ENCODE assay signal across 8 mouse cellular contexts in the genomic region with DNA sequence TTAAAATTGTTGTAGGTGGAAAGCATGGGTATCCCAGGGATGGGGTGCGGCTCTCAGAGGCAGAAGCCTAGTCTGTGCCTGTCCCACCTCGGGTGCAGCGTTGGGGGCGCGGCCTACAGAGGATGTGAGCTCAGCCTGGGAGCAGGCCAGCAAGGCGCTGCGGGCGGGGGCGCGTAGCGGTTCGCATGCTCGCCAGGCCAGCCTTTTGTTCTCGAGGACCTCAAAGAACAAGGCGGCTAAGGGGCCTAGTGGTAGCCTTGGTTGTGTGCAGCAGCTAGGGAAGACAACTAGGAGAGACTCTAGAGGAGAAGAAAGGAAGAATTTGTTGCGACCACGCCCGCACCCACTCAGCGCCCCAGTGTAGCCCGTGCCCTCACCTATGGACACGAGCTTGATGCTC. TPM values are rescaled to one million over a fixed set of nuclear protein-coding genes. Genes with fewer than 3 reads are reported as not detected.
DNase-seq lines count a peak whose midpoint lies in the region; ATAC-seq and TF ChIP-seq lines count a peak whose summit lies in the region.

No protein-coding gene starts in this region.

- H3K36me3 ChIP-seq in embryonic facial prominence, embryonic 14.5 days (ENCODE audit: control insufficient read depth, insufficient read depth, low read length), result peaks cover 24% of the 10 kb centered on the region
- H3K36me3 ChIP-seq in kidney, embryonic 14.5 days (ENCODE audit: control insufficient read depth, insufficient read depth, low read length), result peaks cover 26% of the 10 kb centered on the region
- peaks cover 14% of the 10 kb centered on the region for H3K36me3 ChIP-seq in midbrain, postnatal 0 days (ENCODE audit: insufficient read depth, low read length)

- peak overlapping the region; percentile 96 for H3K27ac ChIP-seq in embryonic facial prominence, embryonic 14.5 days (replicated peaks; ENCODE audit: low read depth, low read length)
- peak overlapping the region; percentile 86 for H3K27ac ChIP-seq in kidney, embryonic 14.5 days (ENCODE audit: low read depth, low read length)
- H3K27ac ChIP-seq in midbrain, postnatal 0 days (ENCODE audit: low read depth, low read length), result peak overlapping the region; percentile 87

- H3K4me2 ChIP-seq in embryonic facial prominence, embryonic 14.5 days (ENCODE audit: low read depth, low read length), result peak overlapping the region; percentile 57
- peak overlapping the region; percentile 52 for H3K4me2 ChIP-seq in kidney, embryonic 14.5 days (replicated peaks; ENCODE audit: low read depth, low read length)
- peak overlapping the region; percentile 55 for H3K4me2 ChIP-seq in midbrain, postnatal 0 days (ENCODE audit: low read depth, low read length, poor library complexity, severe bottlenecking)

- peak; percentile 71 for ATAC-seq in embryonic facial prominence, embryonic 14.5 days (ENCODE audit: low read depth)
- peak; percentile 43; the same call in 1 of the 2 replicates for ATAC-seq in kidney, embryonic 14.5 days (ENCODE audit: low FRiP score, low TSS enrichment)
- peak; percentile 53 for ATAC-seq in midbrain, postnatal 0 days (ENCODE audit: low FRiP score)

- H3K9me3 ChIP-seq in embryonic facial prominence, embryonic 14.5 days (ENCODE audit: control insufficient read depth, low read length), result no peaks in the 10 kb centered on the region
- no peaks in the 10 kb centered on the region for H3K9me3 ChIP-seq in kidney, embryonic 14.5 days (ENCODE audit: control insufficient read depth, low read length)
- no peaks in the 10 kb centered on the region for H3K9me3 ChIP-seq in midbrain, postnatal 0 days (ENCODE audit: low read length)

- DNase-seq in 416B (ENCODE audit: low read depth) (peak; percentile 79), liver (peak; percentile 72)
- peak; percentile 74 for DNase-seq in adrenal gland, postnatal 25 days
- DNase-seq in embryonic facial prominence, embryonic 14.5 days (ENCODE audit: low spot score), result peak; percentile 90
- DNase-seq in heart, adult 9 months (ENCODE audit: low spot score in 2 of 2), result peak; percentile 84 to 85
- peak; percentile 79 for DNase-seq in midbrain, postnatal 0 days (ENCODE audit: low spot score)
- DNase-seq in spleen, postnatal 4 days (ENCODE audit: low spot score in 2 of 2), result peak; percentile 69 to 83

- peak overlapping the region; percentile 81 for H3K9ac ChIP-seq in embryonic facial prominence, embryonic 14.5 days (ENCODE audit: low read depth, low read length)
- peak overlapping the region; percentile 74 for H3K9ac ChIP-seq in kidney, embryonic 14.5 days (ENCODE audit: low read depth, low read length)
- peak overlapping the region; percentile 68 for H3K9ac ChIP-seq in midbrain, postnatal 0 days (replicated peaks; ENCODE audit: low read length, poor library complexity, severe bottlenecking)

- H3K4me1 ChIP-seq in embryonic facial prominence, embryonic 14.5 days (ENCODE audit: control insufficient read depth, insufficient read depth, low read length), result peaks cover 3% of the 10 kb centered on the region; the same call in 1 of the 2 replicates
- no peaks in the 10 kb centered on the region for H3K4me1 ChIP-seq in kidney, embryonic 14.5 days (ENCODE audit: control insufficient read depth, insufficient read depth, low read length)
- no peaks in the 10 kb centered on the region for H3K4me1 ChIP-seq in midbrain, postnatal 0 days (ENCODE audit: insufficient read depth, low read length)

- no peaks in the 10 kb centered on the region for H3K27me3 ChIP-seq in embryonic facial prominence, embryonic 14.5 days (replicated peaks; ENCODE audit: control insufficient read depth, insufficient read depth, low read length)
- H3K27me3 ChIP-seq in kidney, embryonic 14.5 days (ENCODE audit: control insufficient read depth, insufficient read depth, low read length), result no peaks in the 10 kb centered on the region
- H3K27me3 ChIP-seq in midbrain, postnatal 0 days (ENCODE audit: insufficient read depth, low read length), result no peaks in the 10 kb centered on the region

- no peak for TF ChIP-seq CTCF in midbrain, postnatal 0 days (IDR thresholded peaks at IDR 0.05)

- H3K4me3 ChIP-seq in embryonic facial prominence, embryonic 14.5 days (ENCODE audit: low read depth, low read length), result peak overlapping the region; percentile 46
- H3K4me3 ChIP-seq in kidney, embryonic 14.5 days (ENCODE audit: low read length), result peak overlapping the region; percentile 60
- H3K4me3 ChIP-seq in midbrain, postnatal 0 days (ENCODE audit: low read depth, low read length), result peak overlapping the region; percentile 45

- WGBS in embryonic facial prominence, embryonic 14.5 days, result 38% methylated on average over 19 of the region's 21 CpGs
- 39% methylated on average over 21 of the region's 21 CpGs for WGBS in kidney, embryonic 14.5 days
- 28% methylated on average over 21 of the region's 21 CpGs for WGBS in midbrain, postnatal 0 days

RNA-seq across cellular contexts. Expression of gene Flna, which starts 3.9 kb away (rescaled TPM):
- 138 and 183 TPM in 2 replicates for total RNA-seq in adrenal gland, postnatal 25 days (2021)
- polyA plus RNA-seq in embryonic facial prominence, embryonic 14.5 days (2014; fragmentation: Nextera tagmentation; extraction: Ambion mirVana), result 284 and 324 TPM in 2 replicates
- 199 and 315 TPM in 2 replicates for polyA plus RNA-seq in kidney, embryonic 14.5 days (2014; fragmentation: Nextera tagmentation; extraction: Ambion mirVana)
- 219 and 282 TPM in 2 replicates for total RNA-seq in midbrain, postnatal 0 days (2014; rRNA removed)
- polyA plus RNA-seq in midbrain, postnatal 0 days (2015; fragmentation: Nextera tagmentation; extraction: Ambion mirVana), result 52.8 and 54.8 TPM in 2 replicates

RNA-seq across cellular contexts. Expression of gene Emd, which starts 8.8 kb away (rescaled TPM):
- 38.8 and 53.8 TPM in 2 replicates for total RNA-seq in adrenal gland, postnatal 25 days (2021)
- 26.1 and 26.9 TPM in 2 replicates for polyA plus RNA-seq in embryonic facial prominence, embryonic 14.5 days (2014; fragmentation: Nextera tagmentation; extraction: Ambion mirVana)
- polyA plus RNA-seq in kidney, embryonic 14.5 days (2014; fragmentation: Nextera tagmentation; extraction: Ambion mirVana), result 28.1 and 81.5 TPM in 2 replicates
- 58.0 and 70.0 TPM in 2 replicates for total RNA-seq in midbrain, postnatal 0 days (2014; rRNA removed)
- polyA plus RNA-seq in midbrain, postnatal 0 days (2015; fragmentation: Nextera tagmentation; extraction: Ambion mirVana), result 16.3 and 18.2 TPM in 2 replicates

RNA-seq across cellular contexts. Expression of gene Rpl10, which starts 24.9 kb away (rescaled TPM):
- total RNA-seq in adrenal gland, postnatal 25 days (2021), result 164 and 380 TPM in 2 replicates
- polyA plus RNA-seq in embryonic facial prominence, embryonic 14.5 days (2014; fragmentation: Nextera tagmentation; extraction: Ambion mirVana), result 898 and 935 TPM in 2 replicates
- polyA plus RNA-seq in kidney, embryonic 14.5 days (2014; fragmentation: Nextera tagmentation; extraction: Ambion mirVana), result 941 and 1,115 TPM in 2 replicates
- 2,035 and 2,080 TPM in 2 replicates for total RNA-seq in midbrain, postnatal 0 days (2014; rRNA removed)
- 390 and 408 TPM in 2 replicates for polyA plus RNA-seq in midbrain, postnatal 0 days (2015; fragmentation: Nextera tagmentation; extraction: Ambion mirVana)

RNA-seq across cellular contexts. Expression of gene Taz, which starts 36.0 kb away (rescaled TPM):
- total RNA-seq in adrenal gland, postnatal 25 days (2021), result 75.4 and 94.9 TPM in 2 replicates
- polyA plus RNA-seq in embryonic facial prominence, embryonic 14.5 days (2014; fragmentation: Nextera tagmentation; extraction: Ambion mirVana), result 61.5 and 63.1 TPM in 2 replicates
- polyA plus RNA-seq in kidney, embryonic 14.5 days (2014; fragmentation: Nextera tagmentation; extraction: Ambion mirVana), result 58.5 and 64.3 TPM in 2 replicates
- total RNA-seq in midbrain, postnatal 0 days (2014; rRNA removed), result 44.4 and 49.2 TPM in 2 replicates
- 65.9 and 69.8 TPM in 2 replicates for polyA plus RNA-seq in midbrain, postnatal 0 days (2015; fragmentation: Nextera tagmentation; extraction: Ambion mirVana)

RNA-seq across cellular contexts. Expression of gene Dnase1l1, which starts 36.5 kb away (rescaled TPM):
- 17.8 and 20.3 TPM in 2 replicates for total RNA-seq in adrenal gland, postnatal 25 days (2021)
- polyA plus RNA-seq in embryonic facial prominence, embryonic 14.5 days (2014; fragmentation: Nextera tagmentation; extraction: Ambion mirVana), result 16.5 and 19.3 TPM in 2 replicates
- 10.6 and 10.8 TPM in 2 replicates for polyA plus RNA-seq in kidney, embryonic 14.5 days (2014; fragmentation: Nextera tagmentation; extraction: Ambion mirVana)
- total RNA-seq in midbrain, postnatal 0 days (2014; rRNA removed), result 3.8 and 7.5 TPM in 2 replicates
- polyA plus RNA-seq in midbrain, postnatal 0 days (2015; fragmentation: Nextera tagmentation; extraction: Ambion mirVana), result 3.0 and 3.3 TPM in 2 replicates

Comparison
In these comparisons a context has a peak if more than half of its experiments do, and no peak if none do; other contexts are left out.
1. Peak in every context shown above with its lines: DNase-seq, ATAC-seq, H3K4me3 ChIP-seq and H3K27ac ChIP-seq.